Mouse (Mus musculus) lung, adult 2 months (tissue): Measurements from ENCODE around the gene Prkar2a. TPM values are rescaled to one million over a fixed set of nuclear protein-coding genes. Genes with fewer than 3 reads are reported as not detected.

Source experiments
- DNase-seq: peaks from one replicate; pipeline ENCODE4 v3.0.0; 2022
- H3K4me1 ChIP-seq: fragments of 200-500 bp; 2 replicates; pipeline ENCODE4 v1.6.1; 2011; ENCODE audit warnings: low read length; ENCODE audit not compliant: control insufficient read depth, insufficient read depth
- H3K4me3 ChIP-seq: fragments of 200-500 bp; replicated peaks from 2 replicates; pipeline ENCODE3; 2011; ENCODE audit warnings: low read depth, mild to moderate bottlenecking, control low read depth, low read length; ENCODE audit errors: extremely low read depth
- CTCF ChIP-seq: fragments of 200-500 bp; IDR thresholded peaks from 2 replicates; pipeline ENCODE4 v1.5.1; 2011; ENCODE audit warnings: mild to moderate bottlenecking, low read length, control low read depth; ENCODE audit not compliant: insufficient read depth
- POLR2A ChIP-seq: fragments of 200-500 bp; IDR thresholded peaks from 2 replicates; pipeline ENCODE4 v1.6.1; 2011; ENCODE audit warnings: low read depth, mild to moderate bottlenecking, control low read depth, low read length, borderline replicate concordance; ENCODE audit errors: extremely low read depth
- WGBS: fragments of 180-500 bp; shearing (Covaris S2); methylation state at CpG from one replicate; pipeline ENCODE4 v1.1.7; 2018; 5-methylcytosine and 5-hydroxymethylcytosine counted together
- polyA plus RNA-seq: library from polyadenylated mRNA; depleted of rRNA; stranded (reverse); fragments of >200 nt; gene quantifications from 2 replicates; pipeline ENCODE4 v1.2.3, GENCODE M21; 2012

Prkar2a gene
- polyA plus RNA-seq, 1 experiment: 26.1 TPM

GRCm38 (mm10) chr9:108662660-108663059 lies 26.5 kb upstream of the Prkar2a start:
- Histone ChIP-seq H3K4me1 (peaks cover 3% of the 10 kb centered on the region; the same call in 1 of the 2 replicates), H3K4me3 (peak overlapping the region; percentile 78)
- no peak for TF ChIP-seq CTCF
- TF ChIP-seq POLR2A: no peak
- no peak for DNase-seq
- WGBS: 27% methylated on average over 6 of the region's 6 CpGs

- no peak overlapping the region for H3K4me3 ChIP-seq
- DNase-seq: no peak
- H3K4me1 ChIP-seq: no peaks in the 10 kb centered on the region
- TF ChIP-seq POLR2A (no peak), CTCF (no peak)
- 69% methylated on average over 8 of the region's 8 CpGs for WGBS
These were observed 19.2 kb upstream of the Prkar2a start for GRCm38 (mm10) chr9:108669875-108670274.

GRCm38 (mm10) chr9:108673151-108673550 lies 16.0 kb upstream of the Prkar2a start:
- TF ChIP-seq POLR2A (no peak), CTCF (peak; percentile 11; the same call in 1 of the 2 replicates)

GRCm38 (mm10) chr9:108680026-108680425 lies 9.1 kb upstream of the Prkar2a start:
- Histone ChIP-seq H3K4me3 (no peak overlapping the region), H3K4me1 (no peaks in the 10 kb centered on the region)
- TF ChIP-seq CTCF (no peak), POLR2A (no peak)
- no peak for DNase-seq
- WGBS: 93% methylated on average over 15 of the region's 15 CpGs

More at GRCm38 (mm10) chr9:108673151-108673550, 16.0 kb upstream of the Prkar2a start:
- 60% methylated on average over 2 of the region's 2 CpGs for WGBS
- H3K4me1 ChIP-seq: no peaks in the 10 kb centered on the region
- DNase-seq: no peak
- no peak overlapping the region for H3K4me3 ChIP-seq

GRCm38 (mm10) chr9:108686475-108686887 lies 2.6 kb upstream of the Prkar2a start:
- peaks cover under 1% of the 10 kb centered on the region; the same call in 1 of the 2 replicates for H3K4me1 ChIP-seq
- 57% methylated on average over 4 of the region's 4 CpGs for WGBS
- TF ChIP-seq POLR2A: no peak
- peak; percentile 33 for DNase-seq
- H3K4me3 ChIP-seq: no peak overlapping the region

GRCm38 (mm10) chr9:108687181-108687580 lies 1.9 kb upstream of the Prkar2a start:
- no peak overlapping the region for H3K4me3 ChIP-seq
- peaks cover 4% of the 10 kb centered on the region; the same call in 1 of the 2 replicates for H3K4me1 ChIP-seq
- no peak for DNase-seq
- TF ChIP-seq CTCF (no peak), POLR2A (no peak)
- 72% methylated on average over 6 of the region's 6 CpGs for WGBS

GRCm38 (mm10) chr9:108687686-108688085 lies 1.4 kb upstream of the Prkar2a start:
- TF ChIP-seq CTCF (no peak), POLR2A (no peak)
- WGBS: 70% methylated on average over 2 of the region's 2 CpGs
- Histone ChIP-seq H3K4me3 (no peak overlapping the region), H3K4me1 (peaks cover 4% of the 10 kb centered on the region; the same call in 1 of the 2 replicates)
- peak; percentile 35 for DNase-seq

GRCm38 (mm10) chr9:108688451-108688850 lies 663 bp upstream of the Prkar2a start:
- peak; percentile 59 for DNase-seq
- no peak for TF ChIP-seq POLR2A
- TF ChIP-seq CTCF: no peak
- 55% methylated on average over 9 of the region's 9 CpGs for WGBS

GRCm38 (mm10) chr9:108689993-108690392 lies 879 bp downstream of the Prkar2a start:
- WGBS: 73% methylated on average over 1 of the region's 1 CpGs
- DNase-seq: no peak
- Histone ChIP-seq H3K4me3 (no peak overlapping the region), H3K4me1 (peaks cover 14% of the 10 kb centered on the region)
- TF ChIP-seq POLR2A: no peak
- no peak for TF ChIP-seq CTCF

More at GRCm38 (mm10) chr9:108688451-108688850, 663 bp upstream of the Prkar2a start:
- Histone ChIP-seq H3K4me1 (peaks cover 6% of the 10 kb centered on the region; the same call in 1 of the 2 replicates), H3K4me3 (no peak overlapping the region)

- no peak for DNase-seq
- no peak overlapping the region for H3K4me3 ChIP-seq
- peaks cover 14% of the 10 kb centered on the region for H3K4me1 ChIP-seq
- WGBS: 91% methylated on average over 6 of the region's 6 CpGs
- no peak for TF ChIP-seq CTCF
- TF ChIP-seq POLR2A: no peak
These were observed 1.8 kb downstream of the Prkar2a start for GRCm38 (mm10) chr9:108690914-108691313.

GRCm38 (mm10) chr9:108691371-108691770 lies 2.3 kb downstream of the Prkar2a start:
- DNase-seq: no peak
- peak overlapping the region; percentile 59 for H3K4me3 ChIP-seq
- WGBS: 61% methylated on average over 8 of the region's 8 CpGs
- TF ChIP-seq CTCF: no peak
- no peak for TF ChIP-seq POLR2A
- H3K4me1 ChIP-seq: peaks cover 14% of the 10 kb centered on the region
